Mouse (Mus musculus) limb, embryonic 14.5 days (tissue): Measurements from ENCODE around the gene 4930578G10Rik. TPM values are rescaled to one million over a fixed set of nuclear protein-coding genes. Genes with fewer than 3 reads are reported as not detected.

Source experiments
- ATAC-seq: fragments of 200-750 bp; cut with Nextera tagmentation; 2 replicates; pipeline ENCODE4 v1.8.0; 2017; ENCODE audit warnings: low read depth, moderate number of reproducible peaks, moderate TSS enrichment; ENCODE audit not compliant: low FRiP score
- DNase-seq: peaks from one replicate; pipeline ENCODE4 v3.0.0-alpha.2; 2015; ENCODE audit warnings: low spot score
- H3K27ac ChIP-seq: fragments of 300-500 bp; sonication (generic); replicated peaks from 2 replicates; pipeline ENCODE4 v1.5.1; 2014; ENCODE audit warnings: low read depth, mild to moderate bottlenecking, low read length, moderate library complexity, mixed read lengths
- H3K27me3 ChIP-seq: fragments of 300-500 bp; sonication (generic); 2 replicates; pipeline ENCODE4 v1.6.1; 2014; ENCODE audit warnings: low read length, mixed read lengths; ENCODE audit not compliant: control insufficient read depth, insufficient read depth
- H3K36me3 ChIP-seq: fragments of 300-500 bp; sonication (generic); 2 replicates; pipeline ENCODE4 v1.6.1; 2014; ENCODE audit warnings: mild to moderate bottlenecking, low read length, moderate library complexity, mixed read lengths; ENCODE audit not compliant: control insufficient read depth, insufficient read depth
- H3K4me1 ChIP-seq: fragments of 300-500 bp; sonication (generic); 2 replicates; pipeline ENCODE4 v1.6.1; 2014; ENCODE audit warnings: antibody characterized with exemption, low read length, mixed read lengths; ENCODE audit not compliant: control insufficient read depth, insufficient read depth
- H3K4me2 ChIP-seq: fragments of 300-500 bp; sonication (generic); replicated peaks from 2 replicates; pipeline ENCODE4 v1.6.1; 2014; ENCODE audit warnings: low read depth, mild to moderate bottlenecking, low read length, moderate library complexity; ENCODE audit not compliant: severe bottlenecking
- H3K4me3 ChIP-seq: fragments of 300-500 bp; sonication (generic); replicated peaks from 2 replicates; pipeline ENCODE4 v1.5.1; 2014; ENCODE audit warnings: low read length
- H3K9ac ChIP-seq: fragments of 300-500 bp; sonication (generic); 2 replicates; pipeline ENCODE4 v1.6.1; 2014; ENCODE audit warnings: mild to moderate bottlenecking, low read depth, low read length, moderate library complexity; ENCODE audit not compliant: severe bottlenecking
- H3K9me3 ChIP-seq: fragments of 300-500 bp; sonication (generic); 2 replicates; pipeline ENCODE4 v1.6.1; 2016; ENCODE audit warnings: low read length; ENCODE audit not compliant: control insufficient read depth
- POLR2A ChIP-seq: fragments of 200-500 bp; IDR thresholded peaks from 2 replicates; pipeline ENCODE4 v1.8.0; 2012; ENCODE audit warnings: inconsistent platforms, mild to moderate bottlenecking, moderate library complexity, borderline replicate concordance; ENCODE audit not compliant: insufficient read depth, insufficient read length; ENCODE audit errors: extremely low read depth
- WGBS: fragments of 180-500 bp; shearing (Covaris S2); extraction: QIAGEN DNeasy Blood & Tissue Kit; methylation state at CpG from one replicate; pipeline ENCODE4 v1.1.7; 2014; 5-methylcytosine and 5-hydroxymethylcytosine counted together
- polyA plus RNA-seq, 2 experiments: library from polyadenylated mRNA; depleted of rRNA in 1 of 2; stranded (reverse) in 1 of 2; unstranded in 1 of 2; fragments of >200 nt; fragmentation: Nextera tagmentation in 1 of 2; extraction: Ambion mirVana in 1 of 2; gene quantifications; 2 replicates each; pipeline versions ENCODE4 v1.2.1 to v1.2.3; 2012 to 2014

4930578G10Rik gene
- polyA plus RNA-seq, 2 experiments, result 0.11 to 0.33 TPM

DNA sequence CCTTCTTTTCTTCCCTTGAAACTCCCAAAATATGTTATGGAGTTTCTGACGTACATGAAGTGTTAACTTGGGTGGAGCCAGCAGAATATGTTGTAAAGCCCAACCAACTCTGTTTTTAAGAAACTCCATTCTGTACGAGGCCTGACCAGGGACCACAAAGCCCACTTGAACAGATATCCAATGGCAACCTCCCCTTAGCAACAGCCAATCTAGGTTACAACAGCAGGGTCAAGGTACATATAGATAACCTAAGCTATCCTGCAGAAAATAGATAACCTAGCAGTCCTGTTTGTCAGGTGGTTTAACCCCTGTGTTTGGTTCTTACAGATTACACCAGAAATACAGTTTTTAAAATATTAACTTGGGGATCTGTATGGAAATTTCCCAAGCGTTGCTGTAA lies 132.0 kb downstream of the 4930578G10Rik start:
- no peaks in the 10 kb centered on the region for H3K27me3 ChIP-seq
- no peaks in the 10 kb centered on the region for H3K9me3 ChIP-seq
- ATAC-seq (no peak), DNase-seq (no peak)
- H3K27ac ChIP-seq, result no peak overlapping the region
- TF ChIP-seq POLR2A, result no peak
- no peak overlapping the region for H3K9ac ChIP-seq
- no peak overlapping the region for H3K4me2 ChIP-seq
- no peaks in the 10 kb centered on the region for H3K4me1 ChIP-seq
- H3K36me3 ChIP-seq, result no peaks in the 10 kb centered on the region
- WGBS, result 56% methylated on average over 3 of the region's 3 CpGs
- no peak overlapping the region for H3K4me3 ChIP-seq

DNA sequence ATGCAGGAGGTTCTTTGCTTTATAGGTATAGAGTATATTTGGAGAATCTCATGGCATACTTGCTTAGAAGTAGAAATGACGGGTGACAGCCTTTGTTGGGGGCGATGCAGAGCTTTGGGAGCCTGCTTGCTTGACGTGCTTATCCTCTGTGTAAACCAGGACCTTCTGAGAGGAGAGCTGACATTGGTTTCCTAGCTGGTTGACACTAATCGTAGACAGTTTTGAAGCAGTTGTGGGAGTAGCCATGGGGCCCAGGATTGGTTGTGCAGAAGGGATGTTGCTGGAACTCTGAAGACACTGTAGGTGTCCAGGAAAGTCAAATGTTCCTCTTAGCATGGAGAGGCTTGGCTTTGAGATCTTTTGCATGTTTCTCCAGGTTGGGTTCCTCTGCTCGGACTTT lies 132.8 kb downstream of the 4930578G10Rik start:
- no peak for TF ChIP-seq POLR2A
- WGBS, result 87% methylated on average over 5 of the region's 5 CpGs
- H3K27me3 ChIP-seq, result no peaks in the 10 kb centered on the region
- DNase-seq, result no peak
- no peaks in the 10 kb centered on the region for H3K9me3 ChIP-seq
- no peaks in the 10 kb centered on the region for H3K36me3 ChIP-seq
- no peak overlapping the region for H3K27ac ChIP-seq
- no peak overlapping the region for H3K4me3 ChIP-seq
- H3K9ac ChIP-seq, result no peak overlapping the region
- ATAC-seq, result no peak
- H3K4me1 ChIP-seq, result no peaks in the 10 kb centered on the region
- H3K4me2 ChIP-seq, result no peak overlapping the region

DNA sequence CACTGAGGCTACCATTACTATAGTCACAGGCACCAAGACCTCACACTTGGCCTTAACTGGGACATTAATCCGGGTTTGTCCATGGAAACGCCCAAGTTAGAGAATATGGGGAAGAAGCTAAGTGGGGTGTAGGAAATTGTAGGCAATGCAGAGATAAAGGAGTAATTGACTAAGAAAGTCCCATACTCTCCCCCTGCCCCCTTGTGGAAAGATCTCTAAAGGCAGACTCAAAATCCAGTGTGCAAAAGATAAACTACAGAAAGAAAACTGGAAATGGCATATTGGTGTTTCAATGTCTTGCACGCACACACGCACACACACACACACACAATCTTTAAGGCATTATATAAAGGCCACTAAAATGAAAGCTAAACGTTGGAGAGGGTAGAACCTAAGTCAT lies 135.4 kb downstream of the 4930578G10Rik start:
- Histone ChIP-seq H3K9me3 (no peaks in the 10 kb centered on the region), H3K36me3 (no peaks in the 10 kb centered on the region), H3K4me2 (no peak overlapping the region), H3K9ac (no peak overlapping the region), H3K27me3 (no peaks in the 10 kb centered on the region), H3K27ac (no peak overlapping the region), H3K4me1 (no peaks in the 10 kb centered on the region), H3K4me3 (no peak overlapping the region)
- 76% methylated on average over 5 of the region's 5 CpGs for WGBS
- ATAC-seq (no peak), DNase-seq (no peak)
- no peak for TF ChIP-seq POLR2A

DNA sequence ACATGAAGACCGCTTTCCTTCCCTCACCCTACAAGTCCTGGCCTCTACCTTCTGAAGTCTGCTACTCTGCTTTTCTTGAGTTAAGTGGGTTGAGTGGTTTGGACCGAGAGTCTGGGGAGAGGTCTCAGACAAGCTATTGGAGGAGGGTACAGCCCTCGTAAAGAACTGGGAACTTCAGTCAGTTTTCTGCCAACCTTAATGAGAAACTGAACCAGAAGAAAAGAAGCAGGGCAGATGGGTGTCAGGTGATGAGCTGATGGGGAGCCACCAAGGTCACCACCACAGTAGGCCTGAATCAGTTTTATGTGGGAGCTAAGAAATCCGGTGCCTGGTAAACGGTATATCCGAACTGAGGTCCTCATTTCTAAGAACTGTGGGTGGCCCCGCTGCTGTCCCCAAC lies 136.8 kb downstream of the 4930578G10Rik start:
- WGBS, result 89% methylated on average over 7 of the region's 7 CpGs
- Histone ChIP-seq H3K9me3 (no peaks in the 10 kb centered on the region), H3K27me3 (no peaks in the 10 kb centered on the region), H3K4me2 (no peak overlapping the region), H3K27ac (no peak overlapping the region), H3K4me3 (no peak overlapping the region), H3K36me3 (no peaks in the 10 kb centered on the region), H3K9ac (no peak overlapping the region), H3K4me1 (no peaks in the 10 kb centered on the region)
- DNase-seq, result no peak
- no peak for ATAC-seq
- TF ChIP-seq POLR2A, result no peak

DNA sequence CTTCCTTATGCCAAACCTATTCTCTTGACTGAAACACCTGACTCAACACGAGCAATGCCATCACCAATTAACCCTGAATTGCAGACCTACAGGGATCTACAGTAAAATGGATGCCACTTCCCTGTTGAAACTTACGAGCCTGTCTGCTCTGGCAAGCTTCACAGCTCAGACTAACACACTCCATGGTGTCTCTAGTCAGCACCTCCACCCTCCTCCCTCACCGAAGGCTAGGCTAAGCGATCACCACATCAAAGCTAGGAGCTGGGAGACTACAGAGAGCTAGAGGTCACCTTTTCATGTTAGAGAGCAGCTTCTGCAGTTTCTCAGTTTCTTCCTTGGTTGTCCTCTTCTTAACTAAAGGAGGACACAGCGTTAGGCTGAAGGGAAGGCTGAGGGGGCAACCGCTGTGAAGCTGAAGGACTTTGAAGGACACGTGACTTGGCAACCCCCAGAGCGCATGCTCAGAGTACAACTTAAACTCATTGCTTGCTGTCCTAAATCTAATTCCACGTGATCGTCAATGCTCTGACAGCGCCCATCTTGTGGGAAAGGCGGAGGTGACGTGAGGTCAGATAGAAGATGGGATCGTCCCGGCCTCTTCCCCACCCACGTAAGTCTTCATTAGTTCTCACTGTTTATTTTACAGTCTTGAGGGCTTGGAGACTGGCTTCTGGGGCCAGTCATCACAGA lies 137.5 kb downstream of the 4930578G10Rik start:
- Histone ChIP-seq H3K4me3 (no peak overlapping the region), H3K27me3 (no peaks in the 10 kb centered on the region), H3K9me3 (no peaks in the 10 kb centered on the region), H3K36me3 (no peaks in the 10 kb centered on the region), H3K9ac (no peak overlapping the region), H3K4me1 (no peaks in the 10 kb centered on the region), H3K4me2 (no peak overlapping the region), H3K27ac (no peak overlapping the region)
- no peak for TF ChIP-seq POLR2A
- ATAC-seq (no peak), DNase-seq (no peak)
- 69% methylated on average over 16 of the region's 16 CpGs for WGBS

DNA sequence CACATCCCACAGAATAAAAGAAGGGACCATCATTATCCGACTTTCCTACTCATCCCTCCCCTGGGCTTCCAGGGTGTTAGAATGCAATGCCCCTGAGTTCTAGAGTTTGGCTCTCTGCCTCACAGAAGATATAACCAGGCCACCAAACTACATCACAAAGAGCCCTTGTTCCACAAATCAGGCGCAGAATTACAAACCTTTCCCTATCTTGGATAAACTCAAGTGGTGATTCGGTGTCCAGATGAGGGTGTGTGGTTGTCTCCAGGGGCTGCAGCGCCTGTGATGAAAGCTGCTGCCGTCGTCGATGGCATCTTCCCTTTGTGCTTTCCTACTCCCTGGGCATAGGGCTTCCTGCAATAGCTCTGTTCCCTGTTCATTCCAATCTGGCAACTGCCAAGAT lies 138.8 kb downstream of the 4930578G10Rik start, which contains the start of gene Fam205c:
Gene Fam205c (minus strand): TSS at position 101 of the 400 bp plus-strand sequence.
- H3K4me3 ChIP-seq, result no peak within 1 kb of the TSS
- TF ChIP-seq POLR2A, result no peak
- no peak for ATAC-seq

More for the DNA sequence above, 138.8 kb downstream of the 4930578G10Rik start, which contains the start of gene Fam205c:
- no peak within 1 kb of the TSS for H3K9ac ChIP-seq
- no peaks in the 10 kb centered on the region for H3K36me3 ChIP-seq
- DNase-seq, result no peak
- no peaks in the 10 kb centered on the region for H3K27me3 ChIP-seq
- H3K27ac ChIP-seq, result no peak within 1 kb of the TSS
- no peaks in the 10 kb centered on the region for H3K9me3 ChIP-seq
- 86% methylated on average over 7 of the region's 7 CpGs for WGBS
- H3K4me2 ChIP-seq, result no peak within 1 kb of the TSS
- no peaks in the 10 kb centered on the region for H3K4me1 ChIP-seq
